Mouse (Mus musculus): Measurements from ENCODE around the gene Mmp8.
A peak's percentile ranks its signal among the peaks of the same experiment; 100 is the strongest.

Mmp8 gene

DNA sequence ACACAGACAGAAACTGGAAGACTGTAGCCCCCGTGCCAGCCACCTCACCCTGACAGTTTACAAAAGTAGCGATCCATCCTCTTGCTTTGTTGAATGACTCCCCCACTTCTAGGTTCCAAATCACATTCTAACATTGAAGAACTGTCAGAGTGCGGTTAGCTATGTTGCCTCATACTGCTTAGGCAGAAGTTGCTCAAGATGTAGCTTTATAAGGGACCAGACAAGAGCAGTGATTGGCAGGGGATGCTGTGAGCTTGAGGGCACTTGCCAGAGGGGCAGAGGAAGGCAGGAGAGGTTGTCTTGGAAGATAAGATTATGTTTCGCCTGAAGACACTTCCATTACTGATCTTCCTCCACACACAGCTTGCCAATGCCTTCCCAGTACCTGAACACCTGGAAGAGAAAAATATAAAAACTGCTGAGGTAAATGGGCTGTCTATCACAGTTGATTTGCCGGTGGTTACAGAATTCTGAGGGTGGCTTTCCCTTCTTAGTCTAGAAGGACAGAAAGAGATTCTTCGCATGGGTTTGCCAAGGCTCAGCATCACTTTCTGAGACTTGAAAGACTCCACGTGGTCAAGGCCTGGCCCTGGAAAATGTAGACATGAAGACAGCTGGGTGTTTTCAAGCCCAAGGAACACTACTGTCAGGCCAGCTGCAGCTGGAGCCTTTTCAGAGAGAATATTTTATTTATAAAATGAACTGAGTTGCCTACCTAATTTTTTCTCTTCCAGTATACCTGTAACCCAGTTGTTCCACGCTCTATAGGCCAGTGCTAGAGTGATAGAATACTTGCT, at the start of gene Mmp8:
Gene Mmp8, plus strand, starts transcription at position 236 of the 797 bp plus-strand sequence.
- DNase-seq, result no peak

DNA sequence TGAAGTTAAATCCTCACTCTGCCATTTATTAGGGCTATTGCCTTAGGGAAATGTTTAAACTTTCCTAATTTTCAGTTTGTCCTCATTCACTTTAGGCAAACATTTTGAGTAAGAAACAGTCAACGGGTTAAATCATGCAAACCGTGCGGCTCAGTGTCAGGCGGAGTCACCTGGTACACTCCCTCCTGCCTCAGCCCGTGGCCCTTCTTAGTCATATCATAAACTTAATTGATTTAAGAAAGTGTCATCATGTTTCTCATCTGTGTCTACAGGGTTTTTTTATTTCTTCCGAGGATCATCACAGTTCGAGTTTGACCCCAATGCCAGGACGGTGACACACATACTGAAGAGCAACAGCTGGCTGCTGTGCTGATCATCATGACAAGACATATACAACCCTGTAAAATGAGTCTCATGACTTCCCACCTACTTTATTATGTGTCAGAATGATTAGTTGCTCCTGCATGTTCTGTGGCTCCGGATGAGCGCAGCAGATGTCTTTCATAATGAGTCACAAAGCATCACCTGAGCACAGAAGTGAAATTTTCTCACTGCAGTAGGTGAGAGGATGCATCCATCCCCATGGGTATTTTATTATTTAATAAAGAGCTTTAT, 48.5 kb upstream of the Mmp8 start:
- no peak for DNase-seq

DNA sequence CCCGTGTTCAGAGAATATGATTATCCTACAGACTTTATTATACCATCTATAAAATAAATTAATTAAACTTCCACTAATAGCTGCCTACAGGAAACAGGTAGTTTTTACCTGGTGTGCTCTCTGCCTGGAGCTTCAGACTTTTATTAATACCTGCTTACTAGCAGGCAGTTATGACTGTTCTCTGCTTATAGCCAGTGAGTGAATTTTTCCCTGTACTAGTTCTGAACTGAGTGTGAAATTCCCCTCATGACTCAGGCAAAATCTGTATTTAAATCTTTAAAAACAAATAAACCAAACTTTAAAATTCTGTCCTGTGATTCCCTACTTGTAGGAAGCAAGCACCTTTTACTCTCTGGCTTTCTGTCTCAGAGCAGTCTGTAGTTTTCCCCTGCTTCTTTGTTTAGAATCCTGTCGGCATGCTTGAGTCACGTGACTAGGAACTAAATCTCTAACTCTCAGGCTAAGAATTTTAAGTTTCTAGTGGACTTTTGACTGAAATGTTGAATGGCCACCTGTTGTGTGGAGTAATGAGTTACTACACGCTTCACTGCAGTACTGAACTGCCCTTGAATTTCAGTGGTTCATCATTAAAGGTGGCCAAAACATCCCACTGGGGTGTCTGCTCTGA, 40.2 kb upstream of the Mmp8 start:
- no peak for DNase-seq

DNA sequence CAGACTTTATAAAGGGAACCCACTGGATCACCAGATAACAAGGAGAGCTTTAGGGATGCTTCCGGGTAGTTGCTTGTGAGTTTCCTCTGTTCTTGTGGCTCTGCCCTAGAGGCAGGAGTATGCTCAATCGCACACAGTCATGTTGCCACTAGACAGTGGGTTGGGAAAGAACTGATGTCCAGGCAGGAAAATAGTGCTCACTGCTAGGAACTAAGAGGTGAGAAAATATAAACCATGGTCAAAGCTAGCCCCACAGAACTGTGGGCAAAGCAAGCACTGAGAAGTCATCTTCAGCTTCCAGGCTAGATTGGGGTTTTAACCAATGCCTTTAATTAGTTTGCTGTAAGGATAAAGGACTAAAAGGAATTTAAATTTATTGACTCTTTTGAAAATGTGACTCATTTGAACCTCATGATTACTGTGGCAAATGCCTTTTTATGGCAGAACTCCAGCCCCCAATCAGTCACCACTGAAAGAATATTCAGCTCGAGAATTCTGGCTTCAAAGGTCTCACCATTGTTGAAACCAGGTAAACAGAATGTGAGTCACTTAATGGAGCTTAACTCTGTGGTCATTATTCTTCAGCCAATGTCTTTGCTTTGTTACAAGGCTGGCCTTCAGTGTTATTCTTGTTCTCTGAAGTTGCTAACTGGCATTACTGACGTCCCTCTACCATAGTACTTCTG, 31.9 kb upstream of the Mmp8 start:
- no peak for DNase-seq

DNA sequence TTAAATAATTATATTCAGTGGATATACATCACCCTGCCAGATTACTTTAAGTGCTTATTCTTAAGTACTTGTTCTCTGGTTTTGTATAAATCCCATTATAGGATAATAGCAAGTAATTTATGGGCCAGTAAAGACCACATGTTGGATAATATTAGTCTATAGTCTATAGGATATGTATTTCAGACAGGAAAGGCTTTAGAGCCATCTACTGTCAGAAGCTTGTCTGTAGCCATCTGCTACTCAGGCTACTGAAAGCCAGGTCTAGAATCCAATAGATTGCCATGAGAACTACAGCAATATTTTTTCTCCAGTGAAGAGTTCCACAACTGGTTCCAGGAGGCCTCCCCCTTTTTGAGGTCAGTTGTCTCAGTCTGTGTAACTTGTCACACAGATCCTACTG, 15.5 kb upstream of the Mmp8 start:
- DNase-seq, result no peak

DNA sequence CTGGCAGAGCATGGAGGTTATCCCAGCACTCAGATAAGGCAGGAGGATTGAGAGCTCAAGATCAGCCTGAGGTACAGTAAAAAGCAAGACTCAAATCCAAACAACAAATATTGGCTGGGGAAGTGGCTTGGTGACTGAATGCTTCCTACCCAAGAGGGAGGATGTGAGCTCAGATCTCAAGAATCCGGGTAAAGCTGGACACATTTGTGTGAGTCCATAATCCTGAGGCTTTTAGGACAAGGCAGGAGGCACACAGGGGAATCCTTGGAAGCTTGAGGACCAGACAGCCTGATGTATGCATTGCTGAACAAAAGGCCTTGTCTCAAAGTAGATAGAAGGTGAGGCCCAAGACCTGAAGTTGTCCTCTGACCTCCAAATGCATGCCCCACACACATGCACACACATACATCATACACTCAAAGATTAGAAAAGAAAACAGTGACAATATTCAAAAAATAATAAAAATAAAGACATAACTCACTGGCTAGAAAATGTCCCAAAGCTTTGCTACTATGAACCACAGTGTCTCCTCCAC, 13.3 kb upstream of the Mmp8 start:
- DNase-seq, result no peak

DNA sequence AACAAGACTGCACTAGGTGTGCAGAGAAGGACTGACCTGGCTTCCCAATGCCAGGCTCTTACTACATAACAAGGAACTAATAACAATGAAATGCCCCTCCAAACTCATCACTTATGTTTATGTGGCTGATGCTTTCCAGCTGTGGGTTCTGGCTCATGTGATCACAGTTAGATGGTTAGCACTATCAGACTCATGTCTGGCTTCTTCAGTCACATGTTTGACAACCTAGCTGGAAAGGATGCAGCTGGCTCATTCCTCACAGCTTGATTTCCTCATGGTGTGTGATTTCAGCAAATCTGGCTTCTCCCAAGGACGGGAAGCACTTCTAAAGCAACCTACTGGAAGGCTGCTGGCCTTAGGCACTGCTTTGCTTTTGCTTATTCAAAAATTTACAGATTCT, 12.8 kb upstream of the Mmp8 start:
- no peak for DNase-seq

DNA sequence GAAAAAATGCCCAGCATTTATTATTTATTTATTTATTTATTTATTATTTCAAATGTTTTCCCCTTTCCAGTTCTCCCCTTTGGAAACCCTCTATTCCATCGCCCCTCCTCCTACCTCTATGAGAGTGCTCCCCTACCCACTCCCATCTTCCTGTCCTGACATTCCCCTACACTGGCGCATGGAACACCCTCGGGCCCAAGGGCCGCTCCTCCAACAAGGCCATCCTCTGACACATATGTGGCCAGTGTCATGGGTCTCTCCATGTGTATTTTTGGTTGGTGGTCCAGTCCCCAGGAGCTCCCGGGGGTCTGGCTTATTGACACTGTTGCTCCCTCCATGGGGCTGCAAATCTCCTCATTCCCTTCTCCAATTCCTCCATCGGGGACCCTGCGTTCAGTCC, 12.3 kb upstream of the Mmp8 start:
- DNase-seq, result no peak

DNA sequence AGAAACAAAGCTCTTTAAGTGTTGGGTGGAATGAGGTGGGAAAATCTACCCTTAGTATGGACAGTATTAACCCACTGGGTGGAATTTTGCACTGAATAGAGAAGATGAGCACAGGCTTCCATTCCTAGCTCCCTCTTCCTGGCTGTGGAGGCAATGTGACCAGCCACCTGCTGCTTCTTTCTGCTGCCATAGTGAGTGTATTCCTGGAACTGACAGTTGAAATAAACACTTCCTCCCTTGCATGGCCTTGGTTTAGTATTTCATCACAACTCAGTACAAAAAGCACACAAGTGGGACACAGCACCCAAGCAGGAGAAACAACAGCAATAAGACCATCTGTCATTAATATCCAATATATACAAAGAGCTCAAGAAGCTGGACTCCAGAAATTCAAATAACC, 6.3 kb upstream of the Mmp8 start:
- DNase-seq, result no peak

DNA sequence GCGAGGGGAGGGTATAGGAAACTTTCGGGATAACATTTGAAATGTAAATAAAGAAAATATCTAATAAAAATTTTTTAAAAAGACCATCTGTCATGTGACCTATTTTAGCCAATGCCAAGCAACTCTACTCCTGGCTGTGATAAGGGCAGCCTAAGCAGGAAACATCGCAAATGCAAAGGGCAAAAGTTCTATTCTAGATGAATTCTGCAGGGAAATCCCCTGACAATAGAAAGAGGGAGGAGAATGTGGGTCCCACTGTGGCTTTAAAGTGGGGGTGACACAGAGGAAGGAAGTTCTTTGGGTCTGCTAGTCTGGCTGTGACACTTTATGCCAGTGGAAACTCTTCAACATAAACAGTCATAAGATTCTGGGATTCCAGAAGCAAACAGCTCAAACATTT, 4.7 kb upstream of the Mmp8 start:
- DNase-seq, result no peak

DNA sequence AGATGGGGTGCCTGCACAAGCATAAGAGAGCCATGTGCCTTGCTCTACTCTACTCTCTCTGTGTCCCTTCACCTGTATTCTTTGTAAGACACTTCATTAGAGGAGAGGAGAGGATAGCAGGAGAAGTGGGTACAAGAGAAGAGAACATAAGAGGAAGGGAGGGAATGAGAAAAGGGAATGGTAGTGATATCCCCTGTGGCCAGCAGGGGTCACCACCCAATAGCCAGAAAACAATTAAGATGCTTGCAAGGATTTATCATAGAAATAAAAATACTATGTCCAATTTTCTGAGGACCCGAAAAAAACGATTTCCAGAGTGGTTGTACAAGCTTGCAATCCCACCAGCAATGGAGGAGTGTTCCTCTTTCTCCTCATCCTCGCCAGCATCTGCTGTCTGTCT, 3.9 kb upstream of the Mmp8 start:
- DNase-seq, result peak; percentile 27

DNA sequence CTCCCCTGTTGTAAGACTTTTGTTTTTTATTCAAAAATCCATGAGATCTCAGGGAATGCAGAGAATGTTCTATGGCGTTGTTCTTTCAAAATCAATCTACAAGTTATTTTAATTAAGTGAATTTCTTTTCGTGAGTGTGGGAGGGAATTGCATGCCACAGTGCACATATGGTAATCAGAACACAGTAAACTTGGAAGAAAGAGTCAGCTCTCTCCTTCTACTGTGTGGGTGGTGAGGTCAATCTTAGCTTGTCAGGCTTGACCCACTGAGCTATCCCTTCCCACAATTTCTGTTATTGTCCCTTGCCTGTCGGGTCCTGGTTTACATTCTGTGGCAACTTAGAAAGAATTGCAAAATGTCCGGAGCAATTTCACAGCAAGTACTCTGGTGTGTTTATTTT, 1.8 kb downstream of the Mmp8 start:
- DNase-seq, result no peak

DNA sequence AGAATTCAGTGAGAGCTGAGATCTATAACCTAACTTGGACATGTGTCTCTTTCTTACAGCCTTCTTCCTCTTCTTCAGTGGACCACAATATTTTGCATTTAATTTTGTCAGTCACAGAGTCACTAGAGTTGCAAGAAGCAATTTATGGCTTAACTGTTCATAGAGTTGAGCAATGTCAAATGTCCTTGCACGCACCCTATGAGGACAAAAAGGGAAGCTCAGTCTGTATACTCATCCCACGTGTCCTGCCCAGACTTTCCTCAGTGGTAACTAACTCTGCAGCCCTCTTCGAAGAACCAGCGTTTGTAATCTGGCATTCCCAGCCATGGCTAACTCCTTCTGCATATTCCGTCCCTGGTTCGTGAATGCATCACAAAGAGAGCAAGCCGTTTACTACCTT, 9.1 kb downstream of the Mmp8 start:
- DNase-seq, result no peak

DNA sequence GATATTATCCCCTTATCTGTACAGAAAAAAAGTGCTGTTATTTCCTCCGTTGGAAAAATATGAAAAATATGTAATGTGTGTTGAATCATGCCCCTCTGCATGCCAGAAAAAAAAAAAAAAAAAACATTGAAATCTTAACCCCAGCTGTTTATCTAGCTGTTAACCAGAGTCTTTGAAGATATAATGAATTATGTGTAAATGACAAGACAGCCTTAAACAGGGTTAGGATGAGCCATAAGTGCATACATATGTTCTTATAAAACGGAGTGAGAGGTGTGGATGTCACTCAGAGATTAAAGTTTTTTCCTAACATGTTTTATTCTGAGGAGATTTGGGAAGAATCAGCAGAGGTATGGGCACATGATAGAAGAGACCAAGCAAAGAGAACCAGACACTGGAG, 9.7 kb downstream of the Mmp8 start:
- no peak for DNase-seq

DNA sequence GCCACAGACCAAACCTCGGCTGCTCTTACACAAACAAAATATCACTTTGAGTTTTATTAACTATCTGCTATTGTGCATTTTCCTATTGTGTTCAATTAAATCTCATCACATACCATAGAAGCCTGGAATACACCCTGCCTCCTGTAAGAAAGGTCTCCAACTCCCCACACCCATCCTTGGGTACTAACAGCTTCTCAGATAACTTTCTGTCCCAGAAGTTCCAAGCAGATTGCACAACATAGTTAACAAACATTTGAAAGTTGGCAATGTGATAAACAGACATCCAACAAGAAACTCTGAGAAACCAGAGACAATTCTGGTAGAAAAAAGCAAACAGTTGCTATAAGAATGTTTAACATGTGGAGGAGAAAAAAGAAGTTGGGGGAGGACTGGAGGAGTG, 12.2 kb downstream of the Mmp8 start:
- DNase-seq, result no peak

DNA sequence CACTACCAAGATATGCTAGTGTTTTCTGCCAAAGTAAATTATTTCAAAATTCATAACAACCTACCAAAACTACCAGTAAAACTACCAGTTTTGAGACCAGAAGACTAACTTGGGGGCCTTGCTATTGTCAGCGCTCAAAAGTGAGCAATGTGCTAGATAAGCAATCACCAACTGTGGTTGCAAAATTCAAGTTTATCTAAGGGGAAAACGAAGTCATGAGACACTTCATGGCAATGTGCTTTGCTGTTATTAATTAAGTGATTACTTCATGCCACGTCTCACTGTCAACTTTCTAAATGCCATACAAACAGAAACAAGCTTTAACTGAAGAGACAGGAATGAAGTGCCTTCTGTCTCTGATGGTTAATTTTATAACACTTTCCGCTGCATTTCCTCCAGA, 12.9 kb downstream of the Mmp8 start, which contains the start of gene Mmp27:
Gene Mmp27, plus strand, starts transcription at position 235 of the 400 bp plus-strand sequence.
- DNase-seq, result no peak

DNA sequence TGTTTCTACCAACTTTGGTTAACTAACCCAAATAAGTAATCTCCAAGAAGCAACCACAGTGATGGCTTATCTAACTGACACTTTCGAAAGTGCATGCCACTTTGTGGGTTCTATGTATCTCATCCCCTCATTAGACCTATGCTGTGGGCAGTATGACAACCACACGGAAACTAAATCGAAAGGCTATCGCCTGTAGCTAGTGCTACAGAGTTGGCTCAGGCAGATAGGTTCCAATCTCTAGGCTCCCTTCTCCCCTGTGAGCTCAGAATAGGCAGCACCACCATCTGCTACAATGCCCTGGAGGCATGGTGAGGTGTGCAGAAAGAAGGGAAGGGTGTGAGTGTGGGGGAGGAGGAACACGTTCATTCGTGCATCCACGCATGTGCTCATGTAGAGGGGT, 13.9 kb downstream of the Mmp8 start:
- DNase-seq, result no peak

DNA sequence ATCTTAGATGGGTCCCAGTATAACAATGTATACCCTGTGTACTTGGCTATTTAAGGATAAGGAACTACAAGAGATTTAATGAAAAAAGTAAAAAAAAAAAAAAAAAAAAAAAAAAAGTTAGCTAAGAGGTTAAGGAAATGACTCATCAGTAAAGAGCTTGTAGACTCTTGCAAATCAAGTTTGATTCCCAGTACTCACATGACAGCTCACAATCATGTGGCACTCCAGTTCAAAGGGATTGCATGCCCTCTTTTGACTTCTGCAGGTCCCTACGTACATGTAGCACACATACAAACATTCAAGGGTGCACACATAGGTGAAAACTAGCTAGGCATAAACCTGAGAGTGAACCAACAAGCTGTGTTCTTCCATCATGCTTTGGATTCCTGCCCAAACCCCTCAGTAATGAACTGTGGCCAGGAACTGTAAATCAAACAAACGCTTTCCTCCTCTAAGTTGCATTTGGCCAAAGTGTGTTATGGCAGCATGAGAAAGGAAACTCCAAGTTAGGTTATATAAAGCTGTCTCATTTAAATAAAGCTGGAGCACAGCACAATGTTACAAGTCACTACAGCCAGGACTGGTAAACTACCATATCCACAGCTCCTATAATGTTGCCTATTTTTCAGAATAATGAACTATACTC, 14.5 kb downstream of the Mmp8 start:
- DNase-seq, result no peak

DNA sequence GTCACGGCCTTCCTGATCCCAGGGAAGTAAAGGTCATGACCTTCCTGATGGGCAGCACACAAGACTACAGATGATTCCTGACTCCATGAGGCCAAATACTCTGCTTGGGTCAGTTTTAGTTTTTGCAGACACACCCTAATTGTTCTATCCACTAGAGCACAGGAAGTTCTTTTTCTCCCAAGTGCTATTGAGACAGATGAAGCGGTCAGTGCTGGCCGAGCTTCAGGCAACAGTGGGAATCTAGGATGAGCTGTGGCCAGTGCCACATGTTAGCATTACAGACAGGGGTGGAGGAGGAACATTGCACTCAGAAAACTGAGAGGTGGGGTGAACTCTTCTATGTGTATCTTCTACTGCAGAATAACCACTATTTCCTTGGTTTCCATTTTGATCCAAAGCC, 17.3 kb downstream of the Mmp8 start:
- no peak for DNase-seq

DNA sequence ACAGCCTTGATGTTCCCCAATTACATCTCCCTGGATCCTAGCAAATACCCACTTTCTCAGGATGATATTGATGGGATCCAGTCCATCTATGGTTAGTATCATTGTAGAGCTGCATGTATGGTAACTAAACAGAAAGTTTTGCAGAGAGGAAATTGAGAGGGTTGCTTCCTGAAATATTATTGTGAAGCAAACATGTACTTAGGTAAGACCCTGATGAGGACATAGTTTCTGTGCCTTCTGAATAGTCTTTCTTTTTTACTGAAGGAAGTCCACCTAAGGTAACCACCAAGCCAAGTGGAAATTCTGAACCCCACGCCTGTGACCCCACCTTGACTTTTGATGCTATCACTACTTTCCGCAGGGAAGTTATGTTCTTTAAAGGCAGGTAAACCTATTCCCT, 19.1 kb downstream of the Mmp8 start:
- no peak for DNase-seq

DNA sequence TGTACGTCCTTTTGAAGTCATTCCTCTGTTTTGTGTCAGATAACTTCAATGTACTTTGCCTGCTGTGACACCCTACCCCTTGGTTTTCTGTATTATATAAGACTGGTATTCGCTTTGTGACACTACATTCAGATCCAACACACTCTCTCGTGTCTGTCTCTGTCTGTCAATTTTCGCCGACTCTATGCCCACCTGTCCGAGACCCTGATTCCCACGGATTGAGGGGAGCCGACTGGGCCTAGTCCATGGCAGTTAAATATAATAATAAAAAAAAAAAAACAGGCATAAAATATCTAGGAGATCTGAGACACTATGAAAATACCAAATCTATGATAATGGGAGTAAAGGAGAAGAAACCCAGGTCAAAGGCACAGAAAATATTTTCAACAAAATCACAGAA, 31.8 kb downstream of the Mmp8 start:
- no peak for DNase-seq

DNA sequence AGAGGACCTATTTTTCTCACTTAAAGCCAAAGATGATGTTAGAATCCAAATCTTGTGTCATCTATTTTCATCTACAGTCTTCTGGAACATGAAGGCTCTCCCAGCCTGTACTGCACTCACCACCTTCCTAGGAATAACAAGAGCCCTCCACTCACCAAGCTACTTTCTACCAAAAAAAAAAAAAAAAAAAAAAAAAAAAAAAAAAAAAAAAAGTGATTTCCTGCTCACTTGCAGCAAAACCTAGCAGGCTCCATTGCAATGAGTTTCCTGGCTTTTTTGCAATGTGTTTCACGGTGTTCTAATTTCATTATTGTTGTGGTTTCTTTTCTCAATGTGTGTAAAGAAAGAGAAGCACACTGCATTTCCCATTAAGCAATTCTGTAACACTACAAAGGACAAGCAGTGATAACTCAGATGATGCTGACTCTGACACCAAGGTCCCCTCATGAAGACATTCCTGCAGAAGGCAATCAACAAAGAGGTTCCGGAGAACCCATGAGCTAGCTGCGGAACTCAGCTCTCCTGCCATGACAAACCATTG, 35.1 kb downstream of the Mmp8 start:
- DNase-seq, result no peak
